Comparison of ENCODE assay signal across 8 mouse cellular contexts in the genomic region with DNA sequence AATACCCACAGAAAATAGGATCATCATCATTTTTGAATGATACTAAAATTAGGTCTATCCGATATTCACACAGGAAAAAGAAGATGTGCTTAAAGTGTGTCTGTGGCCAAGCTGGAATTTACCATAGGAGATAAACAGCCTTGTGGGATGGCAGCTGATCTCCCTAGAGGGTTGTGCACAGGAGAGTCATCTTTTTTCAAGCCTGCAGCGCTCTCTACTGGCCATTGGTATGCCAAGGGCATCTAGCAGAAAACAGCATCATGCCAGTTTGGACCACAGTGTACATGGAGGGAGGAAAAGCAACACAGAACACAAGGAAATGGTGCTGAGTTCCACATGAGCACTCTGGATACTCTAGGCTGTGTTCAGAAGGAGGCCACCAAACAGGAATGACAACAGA.
DNase-seq lines count a peak whose midpoint lies in the region; ATAC-seq and TF ChIP-seq lines count a peak whose summit lies in the region.

No protein-coding gene starts in this region.

- no peaks in the 10 kb centered on the region for H3K27me3 ChIP-seq in hindbrain, embryonic 13.5 days
- no peaks in the 10 kb centered on the region for H3K27me3 ChIP-seq in lung, postnatal 0 days (replicated peaks; ENCODE audit: insufficient read depth, low read length)

- no peak overlapping the region for H3K4me3 ChIP-seq in embryonic fibroblast, embryonic 13.5 days (ENCODE audit: insufficient read depth, low read length)
- no peak overlapping the region for H3K4me3 ChIP-seq in hindbrain, embryonic 13.5 days
- H3K4me3 ChIP-seq in lung, postnatal 0 days (ENCODE audit: low read depth, low read length), result no peak overlapping the region

- TF ChIP-seq EP300 in lung, postnatal 0 days (IDR thresholded peaks at IDR 0.05), result no peak

- no peak overlapping the region for H3K27ac ChIP-seq in embryonic fibroblast, embryonic 13.5 days (ENCODE audit: insufficient read depth, low read length)
- H3K27ac ChIP-seq in hindbrain, embryonic 13.5 days, result no peak overlapping the region
- no peak overlapping the region for H3K27ac ChIP-seq in lung, postnatal 0 days (ENCODE audit: low read length)

- no peak overlapping the region for H3K4me2 ChIP-seq in hindbrain, embryonic 13.5 days
- no peak overlapping the region for H3K4me2 ChIP-seq in lung, postnatal 0 days (replicated peaks; ENCODE audit: low read depth, low read length)

- 32% methylated on average over 2 of the region's 2 CpGs for WGBS in hindbrain, embryonic 13.5 days
- 17% methylated on average over 2 of the region's 2 CpGs for WGBS in lung, postnatal 0 days

- TF ChIP-seq POLR2A in embryonic fibroblast, embryonic 13.5 days (IDR thresholded peaks at IDR 0.05; ENCODE audit: low read depth, low read length), result no peak

- H3K9ac ChIP-seq in hindbrain, embryonic 13.5 days, result no peak overlapping the region
- H3K9ac ChIP-seq in lung, postnatal 0 days (replicated peaks; ENCODE audit: low read depth), result no peak overlapping the region

- H3K36me3 ChIP-seq in hindbrain, embryonic 13.5 days, result no peaks in the 10 kb centered on the region
- H3K36me3 ChIP-seq in lung, postnatal 0 days (ENCODE audit: insufficient read depth, low read length), result no peaks in the 10 kb centered on the region

- no peak for DNase-seq in cerebellum, adult 11 months
- peak; percentile 60 for DNase-seq in adrenal gland, postnatal 25 days
- peak; percentile 77 for DNase-seq in layer of hippocampus, adult 9-11 months
- peak; percentile 78 for DNase-seq in lung, postnatal 0 days (ENCODE audit: low spot score)
- DNase-seq in retina, postnatal 1 day, result peak; percentile 78

- peak; percentile 52; the same call in 1 of the 2 replicates for ATAC-seq in cerebellum, adult (ENCODE audit: insufficient number of reproducible peaks, low FRiP score, low TSS enrichment)
- ATAC-seq in hindbrain, embryonic 13.5 days (ENCODE audit: low FRiP score), result peak; percentile 73; the same call in 1 of the 2 replicates
- ATAC-seq in lung, postnatal 0 days, result peak; percentile 65

- H3K9me3 ChIP-seq in hindbrain, embryonic 13.5 days, result no peaks in the 10 kb centered on the region
- H3K9me3 ChIP-seq in lung, postnatal 0 days (ENCODE audit: low read length), result no peaks in the 10 kb centered on the region

- peak; percentile 26; the same call in 1 of the 2 replicates for TF ChIP-seq CTCF in embryonic fibroblast, embryonic 13.5 days (IDR thresholded peaks at IDR 0.05; ENCODE audit: borderline replicate concordance, insufficient read depth, low read length)
- TF ChIP-seq CTCF in lung, postnatal 0 days (IDR thresholded peaks at IDR 0.05), result peak; percentile 82

- no peaks in the 10 kb centered on the region for H3K4me1 ChIP-seq in embryonic fibroblast, embryonic 13.5 days (ENCODE audit: control insufficient read depth, insufficient read depth, low read length)
- no peaks in the 10 kb centered on the region for H3K4me1 ChIP-seq in hindbrain, embryonic 13.5 days (replicated peaks)
- no peaks in the 10 kb centered on the region for H3K4me1 ChIP-seq in lung, postnatal 0 days (ENCODE audit: insufficient read depth, low read depth, low read length)
